Mouse (Mus musculus) kidney, adult 2 months (tissue): ENCODE data around the gene Kank4. TPM values are rescaled to one million over a fixed set of nuclear protein-coding genes. Genes with fewer than 3 reads are reported as not detected.

Experiments
- DNase-seq: peaks from one replicate; pipeline ENCODE4 v3.0.0; 2021
- H3K27ac ChIP-seq: fragments of 200-500 bp; 2 replicates; pipeline ENCODE4 v1.5.1; 2012; ENCODE audit warnings: low read depth, low read length, control low read depth, inconsistent platforms; ENCODE audit not compliant: insufficient read depth
- H3K27me3 ChIP-seq: fragments of 200-500 bp; replicated peaks from 2 replicates; pipeline ENCODE4 v1.6.1; 2012; ENCODE audit warnings: mild to moderate bottlenecking, moderate library complexity, low read length, inconsistent platforms; ENCODE audit not compliant: control insufficient read depth, insufficient read depth
- H3K36me3 ChIP-seq: fragments of 200-500 bp; 2 replicates; pipeline ENCODE4 v1.6.1; 2012; ENCODE audit warnings: mild to moderate bottlenecking, moderate library complexity, low read length, inconsistent platforms; ENCODE audit not compliant: control insufficient read depth, insufficient read depth
- H3K4me1 ChIP-seq: fragments of 200-500 bp; 2 replicates; pipeline ENCODE4 v1.6.1; 2011; ENCODE audit warnings: low read length; ENCODE audit not compliant: control insufficient read depth, insufficient read depth
- H3K4me3 ChIP-seq: fragments of 200-500 bp; 2 replicates; pipeline ENCODE4 v1.5.1; 2011; ENCODE audit warnings: mild to moderate bottlenecking, low read depth, low read length, control low read depth; ENCODE audit not compliant: insufficient read depth
- CTCF ChIP-seq: fragments of 200-500 bp; conservative IDR thresholded peaks from 2 replicates; pipeline ENCODE4 v1.5.1; 2011; ENCODE audit warnings: low read depth, mild to moderate bottlenecking, control low read depth, low read length, moderate library complexity, mixed read lengths; ENCODE audit not compliant: insufficient read depth, insufficient read length
- POLR2A ChIP-seq: fragments of 200-500 bp; IDR thresholded peaks from one replicate; pipeline ENCODE4 v1.6.1; 2011; ENCODE audit warnings: low read depth, low read length, control low read depth
- whole genome bisulfite sequencing: fragments of 180-500 bp; shearing (Covaris S2); methylation state at CpG from one replicate; pipeline ENCODE4 v1.1.7; 2018; 5-methylcytosine and 5-hydroxymethylcytosine counted together
- polyA plus RNA-seq: library from polyadenylated mRNA; depleted of rRNA; stranded (reverse); fragments of >200 nt; gene quantifications from 2 replicates; pipeline ENCODE4 v1.2.3, GENCODE M21; 2012; rRNA removed

Kank4 gene
- 3.2 and 3.5 TPM in 2 replicates for polyA plus RNA-seq

DNA sequence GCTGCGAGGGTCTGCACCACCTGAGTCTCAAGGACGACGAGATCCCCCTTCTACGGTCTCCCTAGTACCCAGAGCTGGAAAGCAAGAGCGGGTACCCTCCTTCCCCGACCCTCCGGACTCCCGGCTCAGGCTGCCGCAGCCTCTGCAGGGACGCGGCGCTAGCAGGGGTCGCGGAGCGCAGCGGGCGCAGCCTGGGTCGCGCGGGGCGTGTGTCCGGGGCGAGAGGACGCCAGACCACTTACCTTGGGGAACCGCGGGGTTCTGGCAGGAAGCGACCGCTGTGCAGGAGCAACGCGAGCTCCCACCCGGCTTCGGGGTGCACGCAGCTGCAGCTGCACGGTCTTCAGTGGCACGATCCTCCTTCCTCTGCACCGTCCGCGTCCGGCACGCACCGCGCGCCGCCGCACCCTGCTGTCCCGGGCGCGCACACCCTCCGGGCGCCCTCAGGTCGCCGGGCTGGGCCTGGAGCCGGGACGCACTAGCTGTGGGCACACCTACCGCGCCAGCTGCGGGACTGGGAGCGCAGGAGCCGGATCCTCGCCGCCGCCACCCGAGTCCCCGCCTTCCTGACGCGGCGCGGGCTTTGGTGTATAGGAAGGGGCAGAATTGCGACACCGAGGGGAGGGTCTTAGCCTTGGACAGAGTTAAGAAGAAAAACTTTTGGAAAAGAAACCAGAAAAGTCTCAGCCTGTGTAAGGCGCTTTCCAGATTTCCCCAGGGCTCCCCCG lies at the start of gene Kank4:
Gene Kank4, minus strand, starts transcription at position 354 of the 728 bp plus-strand sequence.
- Histone ChIP-seq H3K4me3 (peak within 1 kb of the TSS; percentile 74), H3K27me3 (0 out of 2 replicates have a peak, but pooled peaks cover 1% of the 10 kb centered on the region), H3K36me3 (no peaks in the 10 kb centered on the region), H3K27ac (peak within 1 kb of the TSS; percentile 79), H3K4me1 (no peaks in the 10 kb centered on the region)
- WGBS = 1% methylated on average over 72 of the region's 72 CpGs
- peak; percentile 61 for DNase-seq
- TF ChIP-seq CTCF (no peak), POLR2A (no peak)

DNA sequence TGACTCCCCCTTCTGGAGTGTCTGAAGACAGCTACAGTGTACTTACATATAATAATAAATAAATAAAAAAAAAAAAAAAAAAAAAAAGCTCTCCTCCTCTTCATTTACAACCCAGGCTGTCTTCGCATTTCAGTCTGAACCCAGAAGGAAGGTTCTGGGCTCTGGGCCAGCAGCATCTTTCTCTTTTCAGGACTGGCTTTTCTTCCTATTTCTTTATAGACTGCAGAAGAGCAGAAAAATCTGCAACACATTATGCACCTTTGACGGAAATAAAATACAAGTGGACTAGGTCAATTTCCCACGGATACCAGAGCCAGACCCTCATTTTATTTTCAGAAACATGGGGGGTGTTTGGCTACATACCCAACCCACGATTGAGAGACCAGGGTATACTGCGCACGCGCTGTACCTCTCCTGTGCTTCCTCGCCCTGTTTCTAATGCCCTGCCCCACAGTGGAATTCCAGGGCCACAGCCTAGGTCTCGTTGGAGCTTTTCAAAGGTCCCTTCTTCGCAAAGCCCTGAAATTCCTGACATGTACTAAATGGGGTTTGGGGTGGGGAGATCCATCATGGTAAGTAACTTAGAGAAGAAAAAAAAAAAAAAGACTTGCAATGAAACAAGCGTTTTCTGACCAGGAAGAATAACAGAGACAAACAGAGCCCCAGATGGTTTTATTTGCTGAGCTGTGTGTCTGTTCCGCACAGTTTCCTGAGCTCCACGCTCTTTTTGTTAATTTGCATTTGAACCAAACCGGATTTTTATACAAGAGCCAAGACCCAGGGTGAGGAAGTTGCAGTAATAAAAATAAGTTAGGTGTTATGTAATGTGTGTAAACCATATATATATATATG lies 48.3 kb upstream of the Kank4 start:
- TF ChIP-seq CTCF (no peak), POLR2A (no peak)
- 82% methylated on average over 14 of the region's 14 CpGs for WGBS

DNA sequence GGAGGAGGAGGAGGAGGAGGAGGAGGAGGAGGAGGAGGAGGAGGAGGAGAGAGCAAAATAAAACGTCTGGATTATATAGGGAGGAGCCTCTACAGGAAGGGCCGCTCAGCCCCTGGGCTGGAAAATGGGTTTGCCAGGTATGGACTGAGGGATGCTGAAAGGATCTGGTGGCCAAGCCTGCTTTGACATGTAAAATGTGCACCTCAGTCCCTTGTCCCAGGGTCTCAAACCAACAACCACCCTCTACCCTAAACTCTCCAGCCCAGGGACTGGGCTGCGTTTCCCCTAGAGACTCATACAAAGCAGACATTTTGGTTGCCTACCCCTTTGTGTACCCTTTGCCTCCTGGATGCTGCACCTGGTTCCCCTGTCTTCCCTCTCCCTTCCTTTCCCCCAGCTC lies 47.2 kb upstream of the Kank4 start:
- Histone ChIP-seq H3K4me1 (no peaks in the 10 kb centered on the region), H3K4me3 (no peak overlapping the region), H3K27me3 (no peaks in the 10 kb centered on the region), H3K27ac (no peak overlapping the region), H3K36me3 (no peaks in the 10 kb centered on the region)
- WGBS = 72% methylated on average over 3 of the region's 3 CpGs
- TF ChIP-seq CTCF (no peak), POLR2A (no peak)
- DNase-seq = no peak

More for the DNA sequence above, 48.3 kb upstream of the Kank4 start:
- no peak overlapping the region for H3K4me3 ChIP-seq
- DNase-seq = no peak
- H3K27ac ChIP-seq = no peak overlapping the region
- no peaks in the 10 kb centered on the region for H3K36me3 ChIP-seq
- H3K27me3 ChIP-seq = no peaks in the 10 kb centered on the region
- no peaks in the 10 kb centered on the region for H3K4me1 ChIP-seq

DNA sequence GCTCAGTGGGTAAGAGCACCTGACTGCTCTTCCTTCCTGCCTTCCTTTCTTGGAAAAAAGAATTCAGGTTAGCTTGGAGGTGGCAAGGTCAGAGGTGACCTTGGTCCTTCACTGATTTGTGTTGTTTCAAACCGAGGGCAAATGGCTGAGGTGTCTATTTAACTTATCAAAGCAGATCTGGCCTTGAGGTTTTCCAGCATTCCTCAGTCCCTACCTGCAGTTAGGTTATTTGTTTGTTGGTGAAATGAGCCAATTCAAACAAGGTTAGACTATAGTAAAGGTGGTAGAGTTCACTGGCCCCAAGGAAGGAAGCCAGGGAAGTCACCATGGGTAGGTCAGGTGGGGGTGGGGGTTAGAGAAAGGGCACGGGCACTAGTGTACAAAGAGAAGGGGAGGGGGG lies 46.8 kb upstream of the Kank4 start:
- H3K4me1 ChIP-seq = no peaks in the 10 kb centered on the region
- no peak for DNase-seq
- H3K36me3 ChIP-seq = no peaks in the 10 kb centered on the region
- no peaks in the 10 kb centered on the region for H3K27me3 ChIP-seq
- H3K27ac ChIP-seq = peak overlapping the region; percentile 9; the same call in 1 of the 2 replicates
- TF ChIP-seq CTCF = no peak
- no peak for TF ChIP-seq POLR2A
- H3K4me3 ChIP-seq = no peak overlapping the region
- 22% methylated on average over 1 of the region's 2 CpGs for WGBS

DNA sequence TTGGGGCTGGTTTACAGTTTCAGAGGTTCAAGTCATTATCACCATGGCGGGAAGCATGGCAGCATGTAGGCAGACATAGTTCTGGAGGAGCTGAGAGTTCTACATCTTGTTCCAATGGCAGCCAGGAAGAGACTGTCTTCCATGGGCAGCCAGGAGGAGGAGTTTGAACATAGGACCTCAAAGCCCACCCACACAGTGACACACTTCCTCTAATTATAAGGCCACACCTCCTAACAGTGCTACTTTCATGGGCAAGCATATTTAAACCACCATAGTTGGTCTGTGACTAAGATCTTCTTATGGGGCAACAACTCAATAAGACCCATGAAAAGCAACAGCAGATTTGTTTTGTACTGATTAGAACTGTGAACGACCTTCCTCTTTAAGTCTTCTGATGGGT lies 46.1 kb upstream of the Kank4 start:
- TF ChIP-seq POLR2A (no peak), CTCF (no peak)
- Histone ChIP-seq H3K4me3 (no peak overlapping the region), H3K27ac (no peak overlapping the region), H3K27me3 (no peaks in the 10 kb centered on the region), H3K36me3 (no peaks in the 10 kb centered on the region), H3K4me1 (no peaks in the 10 kb centered on the region)
- DNase-seq = no peak
- WGBS = 92% methylated on average over 2 of the region's 2 CpGs

DNA sequence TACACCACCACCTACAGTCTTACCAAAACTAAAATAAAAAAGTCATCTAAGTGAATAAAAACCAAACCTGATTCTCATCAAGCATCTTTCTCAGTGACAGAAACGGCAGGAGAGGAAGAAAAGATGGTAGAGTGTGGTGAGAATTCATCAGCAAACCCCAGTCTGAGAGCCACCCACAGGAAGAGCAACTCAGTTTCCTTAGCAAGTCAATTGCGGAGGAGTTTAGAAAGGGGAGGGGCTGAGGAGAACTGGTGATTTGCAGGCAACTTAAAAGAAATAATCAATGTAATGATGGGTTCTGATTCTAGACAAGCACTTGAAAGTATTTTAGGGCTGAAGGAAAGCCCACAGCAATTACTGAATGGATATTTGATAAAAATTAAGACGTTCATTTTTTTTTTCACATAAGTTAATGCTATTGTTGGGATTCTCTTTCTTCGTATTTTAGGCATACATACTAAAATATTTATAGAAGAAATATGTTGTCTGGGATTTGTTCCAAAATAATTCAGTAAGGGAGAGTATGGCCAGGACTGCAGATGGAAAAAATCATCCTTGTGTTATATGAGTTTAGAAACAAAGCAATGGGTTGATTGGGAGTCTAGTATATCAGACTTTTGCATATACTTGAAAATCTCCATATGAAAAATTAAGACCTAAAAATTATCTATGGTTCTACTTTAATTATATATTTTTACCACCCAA lies 41.0 kb upstream of the Kank4 start:
- Histone ChIP-seq H3K27me3 (no peaks in the 10 kb centered on the region), H3K27ac (no peak overlapping the region), H3K4me1 (no peaks in the 10 kb centered on the region), H3K36me3 (no peaks in the 10 kb centered on the region), H3K4me3 (no peak overlapping the region)
- DNase-seq = no peak
- whole genome bisulfite sequencing = 75% methylated on average over 4 of the region's 4 CpGs
- TF ChIP-seq CTCF = no peak
- TF ChIP-seq POLR2A = no peak
